Mouse (Mus musculus) stomach, postnatal 0 days (tissue): ENCODE results near the gene Arnt2.
A peak's percentile ranks its signal among the peaks of the same experiment; 100 is the strongest.

ENCODE experiments used
- CTCF ChIP-seq: IDR thresholded peaks from 2 replicates; pipeline ENCODE4 v1.5.1; 2016; ENCODE audit warnings: antibody characterized with exemption, low read depth, mild to moderate bottlenecking, moderate library complexity
- EP300 ChIP-seq: optimal IDR thresholded peaks from 2 replicates; pipeline ENCODE3; 2016; ENCODE audit warnings: antibody characterized with exemption

DNA sequence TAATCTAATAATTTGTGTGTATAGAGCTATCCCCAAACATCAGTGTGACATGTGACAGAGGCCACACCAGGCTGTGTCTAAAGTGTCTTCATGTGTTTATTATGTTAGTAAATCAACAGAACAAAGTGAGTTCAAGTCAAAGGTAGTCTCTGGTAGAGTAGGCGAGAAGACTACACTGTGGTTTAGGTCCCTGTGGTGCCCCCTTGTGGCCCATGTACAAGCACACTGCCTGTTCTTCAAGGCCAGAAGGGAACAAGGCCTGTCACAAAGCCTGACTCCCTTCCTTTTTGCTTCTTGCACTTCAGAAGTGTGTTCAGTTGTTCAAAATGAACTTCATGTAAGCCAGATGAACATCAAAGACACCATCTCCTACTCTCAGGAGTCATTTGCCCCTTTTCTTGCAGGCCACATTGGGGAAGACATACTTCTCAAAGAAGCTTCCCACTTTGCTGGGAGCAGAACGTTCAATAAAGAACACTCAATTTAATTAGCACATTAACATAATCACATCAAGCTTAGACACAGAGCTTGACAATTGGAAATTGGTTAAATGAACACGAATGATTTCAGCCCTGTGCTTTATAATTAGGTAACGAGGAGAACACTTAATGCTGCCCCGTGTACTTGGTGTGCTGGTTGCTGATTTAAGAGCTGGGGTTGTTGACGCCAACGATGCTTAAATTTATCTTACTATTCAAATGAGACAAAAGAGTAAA lies 14.9 kb upstream of the Arnt2 start:
- TF ChIP-seq CTCF (peak; percentile 66), EP300 (no peak)
